Mouse (Mus musculus): Measurements from ENCODE around the gene Sorcs3.

Sorcs3 gene

DNA sequence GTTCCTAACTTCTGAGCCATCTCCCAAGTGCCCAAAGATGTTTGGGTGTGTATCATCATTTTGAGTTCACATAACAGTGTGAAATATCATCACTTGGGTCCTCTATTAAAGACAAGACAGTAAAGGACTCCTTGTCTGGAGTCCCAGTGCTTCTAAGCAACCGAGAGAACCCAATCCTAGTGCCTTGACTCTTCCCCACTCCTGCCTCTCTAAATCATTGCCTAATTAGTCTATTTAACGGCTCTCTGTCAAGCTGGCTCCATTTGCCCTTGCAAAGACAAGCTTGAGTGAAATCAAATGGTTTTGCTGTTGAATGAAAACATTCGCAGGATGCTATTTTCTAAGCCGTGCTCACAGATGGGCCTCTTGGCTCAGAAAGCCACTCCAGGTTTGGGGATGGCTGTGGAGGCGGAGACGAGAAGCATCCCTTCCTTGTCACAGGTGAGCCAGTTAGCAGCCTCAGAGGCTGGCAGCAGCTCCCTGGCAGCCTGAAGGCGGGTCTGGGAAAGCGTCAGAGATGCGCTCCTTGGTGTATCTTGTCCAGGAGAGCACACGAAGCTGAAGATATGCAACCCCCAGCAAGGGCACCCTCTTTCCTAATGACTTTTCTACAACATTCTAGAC, 79.9 kb downstream of the Sorcs3 start:
- DNase-seq, result no peak

DNA sequence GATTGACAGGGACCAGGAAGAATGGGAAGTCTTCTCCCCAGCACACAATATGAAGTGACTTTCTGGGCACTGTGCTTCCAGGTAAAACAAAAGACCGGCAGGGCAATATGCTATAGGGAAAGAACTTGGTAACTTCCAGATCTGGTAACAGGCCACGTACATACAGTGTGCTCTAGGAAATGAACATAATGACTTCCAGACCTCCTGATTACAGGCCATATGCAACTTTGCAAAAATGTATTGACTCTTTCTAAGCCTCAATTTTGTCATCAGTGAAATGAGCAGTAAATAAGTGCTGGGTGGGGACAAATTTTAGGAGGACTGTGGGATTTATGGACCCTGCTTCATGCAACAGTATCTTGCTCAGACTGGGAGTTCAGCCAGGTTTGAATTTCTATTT, 88.4 kb downstream of the Sorcs3 start:
- no peak for DNase-seq

- DNase-seq, result no peak
Observed at GRCm38 (mm10) chr19:48298384-48298783, 92.6 kb downstream of the Sorcs3 start.

- no peak for DNase-seq
Observed at GRCm38 (mm10) chr19:48300440-48301231, 94.8 kb downstream of the Sorcs3 start.

DNA sequence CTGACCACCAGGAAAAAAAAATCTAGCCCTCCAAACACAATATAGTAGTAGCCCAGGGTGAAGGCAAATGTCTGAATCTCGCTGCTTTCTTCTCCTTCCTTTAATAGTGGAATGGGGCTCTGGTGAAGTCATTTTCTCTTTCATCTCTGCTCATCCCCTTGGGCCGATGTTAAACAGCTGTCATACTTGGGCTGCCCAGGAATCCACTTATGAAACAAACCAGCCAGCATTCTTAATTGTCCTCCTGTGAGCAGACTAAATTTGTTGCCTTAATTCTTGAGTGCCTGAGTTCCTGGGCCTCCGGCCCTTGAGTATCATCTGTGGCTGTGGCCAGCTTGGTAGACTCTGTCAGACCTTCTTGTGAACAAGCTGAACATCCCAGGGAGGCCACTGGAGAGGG, 95.5 kb downstream of the Sorcs3 start:
- no peak for DNase-seq

DNA sequence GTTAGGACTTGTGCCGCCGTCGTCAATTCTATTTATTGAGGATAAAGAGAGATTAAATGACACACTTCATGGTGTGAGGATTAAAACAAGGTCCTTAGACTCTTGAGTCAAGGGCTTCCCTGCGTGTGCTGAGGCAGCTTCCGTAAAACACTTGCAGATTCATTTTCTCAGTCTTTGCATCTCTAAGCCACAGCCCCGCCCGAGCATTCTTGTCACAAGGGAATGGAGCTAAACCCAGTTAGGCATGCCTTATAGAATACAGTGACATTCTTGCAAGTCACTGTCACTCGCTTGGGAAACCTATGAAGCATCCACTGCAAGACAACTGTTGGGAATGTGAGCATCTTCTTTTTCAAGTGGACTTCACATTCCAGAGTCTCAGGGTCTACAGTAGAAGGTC, 102.5 kb downstream of the Sorcs3 start:
- no peak for DNase-seq

- no peak for DNase-seq
Observed at GRCm38 (mm10) chr19:48309531-48310337, 103.9 kb downstream of the Sorcs3 start.

DNA sequence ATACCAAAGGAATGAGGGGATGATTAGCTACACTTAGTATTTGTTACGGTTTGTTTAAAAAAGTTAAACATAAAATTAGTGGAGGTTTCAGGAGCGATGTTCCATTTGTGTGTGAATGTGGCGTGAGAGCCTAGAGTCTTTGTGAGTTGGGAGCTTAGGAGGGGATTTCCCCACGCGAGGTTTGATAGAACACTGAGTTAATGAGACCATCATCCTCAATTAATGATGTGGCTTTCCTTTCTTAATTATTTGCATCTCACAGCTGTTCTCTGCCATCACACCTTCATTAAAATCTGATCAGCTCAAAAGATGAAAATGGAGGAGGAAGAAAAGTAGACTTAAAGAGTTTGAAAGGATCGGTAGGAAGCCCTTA, 104.5 kb downstream of the Sorcs3 start:
- no peak for DNase-seq

- DNase-seq, result no peak
Observed at GRCm38 (mm10) chr19:48313776-48314175, 108.0 kb downstream of the Sorcs3 start.

- DNase-seq, result no peak
Observed at GRCm38 (mm10) chr19:48327115-48327514, 121.3 kb downstream of the Sorcs3 start.

DNA sequence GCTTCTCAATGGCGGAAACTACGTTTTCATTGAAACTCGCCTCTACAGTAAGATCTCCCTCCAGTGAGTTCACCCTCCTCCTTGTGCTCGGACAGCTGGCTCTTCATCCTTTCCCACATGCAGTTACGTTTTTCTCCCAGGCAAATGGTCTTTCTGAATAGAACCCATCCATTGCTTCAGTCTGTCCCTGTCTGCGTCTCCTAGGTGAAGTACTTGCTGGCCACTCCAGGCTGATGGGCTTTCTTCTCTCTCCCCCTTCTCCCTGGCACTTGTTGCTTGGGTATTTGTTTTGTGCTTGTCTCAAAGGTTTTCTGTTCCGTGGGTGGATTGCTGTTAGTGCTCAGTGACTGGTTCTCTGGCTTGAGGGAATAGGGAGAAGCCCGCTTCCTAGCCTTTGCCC, 122.3 kb downstream of the Sorcs3 start:
- no peak for DNase-seq

DNA sequence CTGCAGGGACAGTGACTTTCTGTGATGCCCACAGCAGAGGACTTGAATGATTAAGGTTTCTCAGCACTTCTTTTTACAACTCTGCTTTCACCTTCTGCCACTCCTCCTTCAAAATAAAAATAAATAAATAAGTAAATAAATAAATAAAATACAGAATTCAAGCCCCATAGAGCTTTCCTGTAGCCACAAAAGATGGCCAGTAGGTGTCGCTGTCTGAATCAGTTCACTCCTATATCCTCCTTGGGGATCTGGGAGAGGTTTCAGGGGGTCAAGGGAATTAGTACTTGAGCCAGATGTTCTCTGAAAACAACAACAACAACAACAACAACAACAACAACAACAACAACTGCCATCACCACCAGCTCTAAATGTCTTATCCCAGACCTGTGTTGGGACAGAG, 125.8 kb downstream of the Sorcs3 start:
- DNase-seq, result peak; percentile 20 to 23

DNA sequence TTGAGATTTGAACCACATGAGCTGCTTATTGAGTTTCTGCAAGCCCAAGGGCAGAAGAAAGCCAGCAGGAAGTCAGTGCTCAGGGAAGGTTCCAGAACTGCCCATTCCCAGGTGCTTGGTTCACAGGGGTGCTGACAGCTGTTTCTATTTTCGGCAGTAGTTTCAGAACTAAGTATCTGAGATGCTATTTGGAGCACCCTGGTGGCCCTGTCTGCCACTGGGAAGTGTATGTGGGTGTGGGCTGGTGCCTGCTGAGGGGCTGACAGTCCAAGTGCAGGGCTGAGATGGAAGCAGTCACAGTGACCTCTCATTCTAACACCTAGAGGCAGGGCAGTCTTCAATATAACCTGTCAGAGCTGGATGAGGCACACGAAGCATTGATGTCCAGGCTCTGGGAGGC, 127.3 kb downstream of the Sorcs3 start:
- DNase-seq, result no peak

- peak; percentile 9 to 28 for DNase-seq
Observed at GRCm38 (mm10) chr19:48337461-48337860, 131.6 kb downstream of the Sorcs3 start.

DNA sequence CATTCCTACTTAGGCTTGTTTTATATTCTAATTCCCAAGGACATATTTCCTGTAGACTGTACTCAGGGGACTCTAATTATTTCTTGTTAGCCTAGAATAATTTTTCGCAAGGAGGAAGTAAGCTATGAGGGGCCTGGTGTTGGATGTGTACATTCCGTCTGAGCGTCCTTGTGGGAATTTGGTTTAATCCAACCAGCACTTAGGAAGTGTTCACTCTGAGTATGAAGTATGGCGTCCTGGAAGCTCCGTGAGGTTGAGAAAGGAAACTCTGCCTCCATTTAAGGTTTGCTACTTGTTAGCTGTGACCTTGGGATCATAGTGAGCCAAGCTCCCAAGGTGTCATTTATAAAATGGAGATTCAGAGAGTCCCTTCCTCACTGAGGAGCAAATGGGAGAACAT, 132.3 kb downstream of the Sorcs3 start:
- DNase-seq, result no peak

- peak; percentile 8 to 12 for DNase-seq
Observed at GRCm38 (mm10) chr19:48342770-48343169, 136.9 kb downstream of the Sorcs3 start.

DNA sequence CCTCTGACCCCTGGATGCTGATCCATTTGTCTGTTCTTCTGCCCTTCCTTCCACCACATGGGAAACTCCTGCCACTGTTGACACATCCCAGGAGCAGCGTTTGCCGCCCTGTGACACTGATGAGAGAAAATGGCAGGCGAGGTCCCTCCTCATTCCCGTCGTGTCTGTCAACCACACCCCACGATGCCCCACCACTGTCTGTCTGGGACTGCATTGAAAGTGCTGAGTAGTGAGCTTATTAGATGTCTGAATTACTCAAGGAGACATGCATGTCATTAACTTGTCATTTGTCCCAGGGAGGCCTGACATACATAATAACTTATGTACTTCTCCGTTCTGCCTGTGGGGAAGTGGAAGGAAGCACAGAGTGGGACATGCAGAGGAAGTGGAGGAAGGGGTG, 137.6 kb downstream of the Sorcs3 start:
- no peak for DNase-seq

DNA sequence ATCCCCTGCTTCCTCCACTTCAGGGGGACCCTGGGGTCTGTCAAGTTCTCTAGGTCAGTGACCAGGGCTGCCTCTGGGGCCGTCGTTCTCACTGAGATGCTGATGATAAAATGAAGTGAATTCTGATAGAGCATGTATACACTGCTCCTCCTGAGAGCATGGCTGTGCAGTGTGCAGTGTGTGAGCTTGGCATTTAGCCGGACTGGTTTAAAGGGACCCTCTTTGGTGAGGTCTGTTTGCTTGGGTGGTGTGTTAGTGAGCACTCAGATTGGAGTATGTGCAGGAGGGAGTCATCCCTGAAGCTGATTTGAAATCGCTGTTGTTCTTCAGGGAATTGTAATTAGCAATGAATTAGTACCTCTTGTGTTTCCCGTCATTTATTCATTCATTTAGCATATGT, 141.3 kb downstream of the Sorcs3 start:
- no peak for DNase-seq

DNA sequence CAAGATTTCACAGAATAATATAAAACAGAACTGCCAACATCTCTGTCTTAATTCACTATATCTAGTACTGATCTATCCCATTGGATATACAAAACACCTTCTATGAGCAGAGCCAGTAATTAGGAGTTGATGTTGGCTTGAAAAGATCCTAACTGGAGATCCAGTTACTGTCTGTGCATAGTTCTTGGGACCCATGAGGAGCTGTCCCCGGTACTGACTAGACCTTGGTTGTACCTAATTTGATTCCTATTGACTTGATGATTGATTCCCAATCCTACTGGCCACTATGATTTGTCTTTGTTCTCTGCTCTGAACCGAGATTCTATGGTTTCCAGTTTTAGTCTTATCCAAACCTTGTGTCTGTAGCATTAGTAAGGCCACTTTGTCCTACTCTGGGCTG, 151.0 kb downstream of the Sorcs3 start:
- peak; percentile 48 to 49 for DNase-seq

DNA sequence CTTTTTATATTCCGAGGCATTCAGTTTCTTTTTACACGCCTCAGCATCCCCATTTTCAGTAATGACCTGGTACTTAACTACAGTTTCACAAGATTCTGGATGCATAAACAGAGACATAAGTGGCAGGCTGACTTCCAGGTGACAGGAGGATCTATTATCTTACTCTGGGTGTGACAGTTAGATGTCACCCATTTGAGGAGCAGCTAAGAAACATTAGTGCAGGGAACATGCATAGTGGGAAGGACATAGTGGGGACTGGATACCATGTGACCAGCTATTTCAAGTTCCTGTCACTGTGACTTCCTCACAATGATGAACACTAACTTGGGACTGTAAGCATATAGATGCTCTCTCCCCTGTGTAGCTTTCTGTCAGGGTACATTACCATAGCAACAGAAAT, 156.3 kb downstream of the Sorcs3 start:
- DNase-seq, result no peak

GRCm38 (mm10) chr19:48368056-48368455, 162.2 kb downstream of the Sorcs3 start:
- DNase-seq, result no peak

DNA sequence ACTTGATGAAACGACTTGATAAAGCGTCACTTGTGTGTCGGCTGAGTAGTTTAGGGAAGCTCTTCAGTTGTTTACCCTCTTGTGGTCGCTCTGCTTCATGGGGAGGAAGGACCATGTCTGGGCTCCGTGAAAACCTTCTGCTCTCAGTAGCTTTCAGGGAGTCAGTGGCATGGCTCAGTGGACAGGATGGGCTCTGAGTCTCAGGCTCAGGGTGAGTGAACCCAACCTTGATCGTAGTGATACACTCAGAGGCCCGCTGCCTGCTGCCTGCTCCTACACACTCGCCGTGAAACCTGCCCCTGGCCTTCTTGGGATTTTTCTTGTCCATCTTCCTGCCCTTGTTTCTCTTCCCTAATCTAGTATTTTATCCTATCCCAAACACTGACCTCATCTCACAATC, 166.0 kb downstream of the Sorcs3 start:
- peak in 1 of 2 experiments; percentile 15 for DNase-seq

GRCm38 (mm10) chr19:48378006-48378540, 172.2 kb downstream of the Sorcs3 start:
- no peak for DNase-seq

- DNase-seq, result peak; percentile 57 to 63
Observed at GRCm38 (mm10) chr19:48391551-48391950, 185.7 kb downstream of the Sorcs3 start.
